Mouse (Mus musculus) cerebellum, postnatal 25 days (tissue): Measurements from ENCODE around the gene Adipor1.
"Not testable (repeated sequence)": the region's sequence is repeated elsewhere in the genome, so short reads cannot be mapped to it uniquely, and the experiment has no call there.

Experiments used
- DNase-seq, 2 experiments: peaks; one replicate each; pipeline ENCODE4 v3.0.0; 2021; ENCODE audit warnings: mixed read lengths in 2 of 2

Gene Adipor1

GRCm38 (mm10) chr1:134419751-134420458 is 4.7 kb downstream of the Adipor1 start:
- DNase-seq = no peak

GRCm38 (mm10) chr1:134423911-134424310 is 8.7 kb downstream of the Adipor1 start:
- no peak for DNase-seq

- no peak for DNase-seq
Measured at GRCm38 (mm10) chr1:134426289-134426688, 11.1 kb downstream of the Adipor1 start.

GRCm38 (mm10) chr1:134433002-134433401 is 17.8 kb downstream of the Adipor1 start:
- no peak for DNase-seq

- DNase-seq = no peak
Measured at GRCm38 (mm10) chr1:134433473-134433872, 18.3 kb downstream of the Adipor1 start.

GRCm38 (mm10) chr1:134435414-134435813 is 20.2 kb downstream of the Adipor1 start:
- DNase-seq = peak in 1 of 2 experiments; percentile 28

GRCm38 (mm10) chr1:134440437-134440836 is 25.3 kb downstream of the Adipor1 start:
- no peak for DNase-seq

- DNase-seq = not testable (repeated sequence)
Measured at GRCm38 (mm10) chr1:134441737-134442136, 26.6 kb downstream of the Adipor1 start.

GRCm38 (mm10) chr1:134442394-134442793 is 27.2 kb downstream of the Adipor1 start:
- no peak for DNase-seq

- DNase-seq = not testable (repeated sequence)
Measured at GRCm38 (mm10) chr1:134443288-134443687, 28.1 kb downstream of the Adipor1 start.

GRCm38 (mm10) chr1:134445418-134445817 is 30.2 kb downstream of the Adipor1 start:
- no peak for DNase-seq

- DNase-seq = not testable (repeated sequence)
Measured at GRCm38 (mm10) chr1:134448537-134448936, 33.4 kb downstream of the Adipor1 start.

GRCm38 (mm10) chr1:134450201-134450600 is 35.0 kb downstream of the Adipor1 start:
- no peak for DNase-seq

- DNase-seq = peak; percentile 37 to 72
Measured at GRCm38 (mm10) chr1:134450986-134451385, 35.8 kb downstream of the Adipor1 start.

- DNase-seq = peak; percentile 99
Measured at GRCm38 (mm10) chr1:134454904-134455824, 40.0 kb downstream of the Adipor1 start, which contains the start of gene Klhl12. Klhl12 (plus strand) TSS chr1:134455531.

- no peak for DNase-seq
Measured at GRCm38 (mm10) chr1:134456060-134456459, 40.9 kb downstream of the Adipor1 start.

GRCm38 (mm10) chr1:134458139-134458727 is 43.1 kb downstream of the Adipor1 start:
- DNase-seq = no peak

GRCm38 (mm10) chr1:134460294-134461284 is 45.4 kb downstream of the Adipor1 start:
- DNase-seq = no peak
